Mouse (Mus musculus) hindbrain, embryonic 11.5 days (tissue): Measurements from ENCODE around the gene Ccdc14. TPM values are rescaled to one million over a fixed set of nuclear protein-coding genes. Genes with fewer than 3 reads are reported as not detected.
A peak's percentile ranks its signal among the peaks of the same experiment; 100 is the strongest.
"Not testable (repeated sequence)": the region's sequence is repeated elsewhere in the genome, so short reads cannot be mapped to it uniquely, and the experiment has no call there.

Source experiments
- ATAC-seq: fragments of 200-750 bp; cut with Nextera tagmentation; 2 replicates; pipeline ENCODE4 v1.8.0; 2017; ENCODE audit warnings: mild to moderate bottlenecking, moderate TSS enrichment, moderate library complexity; ENCODE audit not compliant: low FRiP score
- DNase-seq: peaks from one replicate; pipeline ENCODE4 v3.0.0-alpha.2; 2015; ENCODE audit warnings: low spot score
- H3K27ac ChIP-seq: fragments of 300-500 bp; sonication (generic); 2 replicates; pipeline ENCODE4 v1.5.1; 2014; ENCODE audit warnings: mild to moderate bottlenecking, low read depth, low read length
- H3K27me3 ChIP-seq: fragments of 300-500 bp; sonication (generic); 2 replicates; pipeline ENCODE4 v1.6.1; 2014; ENCODE audit warnings: mild to moderate bottlenecking, low read length, moderate library complexity, mixed read lengths; ENCODE audit not compliant: control insufficient read depth, insufficient read depth
- H3K36me3 ChIP-seq: fragments of 300-500 bp; sonication (generic); 2 replicates; pipeline ENCODE4 v1.6.1; 2014; ENCODE audit warnings: mild to moderate bottlenecking, low read length, moderate library complexity, mixed read lengths; ENCODE audit not compliant: control insufficient read depth, insufficient read depth
- H3K4me1 ChIP-seq: fragments of 300-500 bp; sonication (generic); replicated peaks from 2 replicates; pipeline ENCODE4 v1.6.1; 2014; ENCODE audit warnings: low read length, mixed read lengths; ENCODE audit not compliant: control insufficient read depth, insufficient read depth
- H3K4me2 ChIP-seq: fragments of 300-500 bp; sonication (generic); replicated peaks from 2 replicates; pipeline ENCODE4 v1.6.1; 2014; ENCODE audit warnings: mild to moderate bottlenecking, low read depth, low read length
- H3K4me3 ChIP-seq: fragments of 300-500 bp; sonication (generic); 2 replicates; pipeline ENCODE4 v1.5.1; 2014; ENCODE audit warnings: low read depth, low read length
- H3K9ac ChIP-seq: fragments of 300-500 bp; sonication (generic); 2 replicates; pipeline ENCODE4 v1.6.1; 2014; ENCODE audit warnings: low read depth, low read length
- H3K9me3 ChIP-seq: fragments of 300-500 bp; sonication (generic); 2 replicates; pipeline ENCODE4 v1.6.1; 2016; ENCODE audit warnings: low read length; ENCODE audit not compliant: control insufficient read depth
- whole genome bisulfite sequencing: fragments of 180-500 bp; shearing (Covaris S2); extraction: QIAGEN DNeasy Blood & Tissue Kit; methylation state at CpG from one replicate; pipeline ENCODE4 v1.1.7; 2014; 5-methylcytosine and 5-hydroxymethylcytosine counted together
- polyA plus RNA-seq: library from polyadenylated mRNA; unstranded; fragments of >200 nt; fragmentation: Nextera tagmentation; extraction: Ambion mirVana; gene quantifications from 2 replicates; pipeline ENCODE4 v1.2.1, GENCODE M21; 2014

Gene Ccdc14
- polyA plus RNA-seq, 1 experiment from 2014 or later = 11.3 TPM

DNA sequence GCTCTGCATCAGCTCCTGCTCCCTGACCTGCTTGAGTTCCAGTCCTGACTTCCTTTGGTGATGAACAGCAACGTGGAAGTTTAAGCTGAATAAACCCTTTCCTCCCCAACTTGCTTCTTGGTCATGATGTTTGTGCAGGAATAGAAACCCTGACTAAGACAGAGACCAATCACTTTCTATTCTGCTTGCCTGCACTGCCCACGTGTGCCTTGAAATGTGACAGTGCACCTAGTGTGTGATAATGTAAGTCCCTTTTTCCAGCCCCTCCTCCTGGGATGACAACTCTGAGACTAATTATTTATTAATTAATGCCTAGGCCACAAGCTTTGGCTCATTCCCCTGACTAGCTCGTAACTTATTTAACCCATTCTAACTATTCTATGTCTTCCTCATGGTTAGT, 8.3 kb downstream of the Ccdc14 start:
- DNase-seq, ATAC-seq, H3K36me3 ChIP-seq, H3K27ac ChIP-seq, H3K4me3 ChIP-seq, H3K4me2 ChIP-seq, H3K4me1 ChIP-seq, H3K27me3 ChIP-seq, H3K9ac ChIP-seq, H3K9me3 ChIP-seq: not testable (repeated sequence)
- 76% methylated on average over 3 of the region's 3 CpGs for WGBS

DNA sequence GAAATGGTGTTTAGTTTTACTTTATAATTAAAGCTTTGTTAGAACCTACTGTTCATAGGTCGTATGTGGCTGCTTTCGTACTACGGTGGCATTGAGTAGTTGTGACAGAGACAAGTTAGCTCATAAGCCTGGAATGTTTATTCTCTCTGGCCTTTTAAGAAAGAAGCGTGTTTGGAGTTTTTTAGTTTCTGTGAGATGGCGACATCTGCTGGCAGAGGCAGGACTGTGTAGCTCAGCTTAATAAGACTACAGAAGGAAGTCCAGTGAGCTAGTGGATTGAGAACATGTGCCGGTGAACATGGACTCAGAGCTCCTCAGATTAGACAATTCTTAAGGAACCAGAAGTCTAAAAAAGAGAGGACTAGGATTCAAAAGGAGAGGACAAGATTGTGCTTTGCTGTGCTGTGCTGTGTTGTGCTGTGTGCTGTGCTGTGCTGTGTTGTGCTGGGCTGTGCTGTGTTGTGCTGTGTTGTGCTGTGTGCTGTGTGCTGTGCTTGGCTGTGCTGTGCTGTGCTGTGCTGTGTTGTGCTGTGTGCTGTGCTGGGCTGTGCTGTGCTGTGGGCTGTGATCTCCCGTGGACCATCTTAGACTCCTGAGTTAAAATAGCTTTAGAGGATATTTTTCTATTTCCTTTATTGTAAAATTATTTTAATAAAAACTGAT, 9.9 kb downstream of the Ccdc14 start:
- Histone ChIP-seq H3K27ac (no peak overlapping the region), H3K9me3 (no peaks in the 10 kb centered on the region), H3K9ac (no peak overlapping the region), H3K27me3 (no peaks in the 10 kb centered on the region), H3K36me3 (no peaks in the 10 kb centered on the region), H3K4me2 (no peak overlapping the region), H3K4me3 (no peak overlapping the region), H3K4me1 (no peaks in the 10 kb centered on the region)
- no peak for ATAC-seq
- peak; percentile 82 for DNase-seq
- 42% methylated on average over 7 of the region's 7 CpGs for WGBS

DNA sequence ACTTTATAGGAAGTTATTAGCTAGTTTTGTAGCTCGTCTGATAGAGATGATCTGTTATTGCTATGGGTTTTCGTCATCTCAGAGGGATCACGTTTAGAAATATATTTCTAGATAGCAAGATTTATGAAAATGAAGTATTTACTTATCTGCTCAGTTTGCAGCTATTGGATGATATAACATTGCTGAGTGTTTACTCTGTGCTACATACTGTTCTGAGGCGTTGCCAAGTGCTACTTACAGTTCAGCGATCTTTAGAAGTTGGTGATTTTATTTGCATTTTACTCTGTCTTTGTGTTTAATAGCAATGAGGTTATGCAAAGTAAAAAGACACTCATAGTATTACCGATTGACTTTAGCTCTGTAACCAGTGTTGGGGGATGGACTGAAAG, 10.4 kb downstream of the Ccdc14 start:
- Histone ChIP-seq H3K9me3 (no peaks in the 10 kb centered on the region), H3K27ac (no peak overlapping the region), H3K9ac (no peak overlapping the region), H3K36me3 (peaks cover 2% of the 10 kb centered on the region; the same call in 1 of the 2 replicates), H3K27me3 (no peaks in the 10 kb centered on the region), H3K4me1 (no peaks in the 10 kb centered on the region), H3K4me3 (no peak overlapping the region), H3K4me2 (no peak overlapping the region)
- ATAC-seq (no peak), DNase-seq (no peak)
- 92% methylated on average over 6 of the region's 6 CpGs for WGBS

DNA sequence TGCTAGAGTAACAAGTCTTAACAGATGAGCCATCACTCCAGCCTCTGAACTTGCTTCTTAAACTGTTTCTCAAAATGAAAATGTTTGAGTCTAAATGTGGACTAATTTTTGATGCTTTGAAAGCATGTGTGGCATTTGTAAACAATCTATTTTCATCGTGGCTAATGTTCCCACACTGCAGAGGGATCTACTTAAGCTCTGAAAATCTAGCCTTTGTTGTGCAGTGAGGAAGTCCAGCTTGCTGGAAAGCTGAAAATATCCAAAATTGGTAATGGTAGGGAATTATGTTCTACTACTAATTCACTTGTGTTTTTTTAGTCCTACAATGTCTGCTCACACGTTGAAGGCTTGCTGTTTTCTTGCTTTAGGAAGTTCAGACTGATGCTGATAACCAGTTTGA, 15.6 kb downstream of the Ccdc14 start:
- Histone ChIP-seq H3K9me3 (no peaks in the 10 kb centered on the region), H3K4me3 (no peak overlapping the region), H3K27ac (no peak overlapping the region), H3K9ac (no peak overlapping the region), H3K4me2 (no peak overlapping the region), H3K36me3 (peaks cover 7% of the 10 kb centered on the region; the same call in 1 of the 2 replicates), H3K27me3 (no peaks in the 10 kb centered on the region), H3K4me1 (no peaks in the 10 kb centered on the region)
- DNase-seq (no peak), ATAC-seq (no peak)
- 91% methylated on average over 2 of the region's 2 CpGs for WGBS

DNA sequence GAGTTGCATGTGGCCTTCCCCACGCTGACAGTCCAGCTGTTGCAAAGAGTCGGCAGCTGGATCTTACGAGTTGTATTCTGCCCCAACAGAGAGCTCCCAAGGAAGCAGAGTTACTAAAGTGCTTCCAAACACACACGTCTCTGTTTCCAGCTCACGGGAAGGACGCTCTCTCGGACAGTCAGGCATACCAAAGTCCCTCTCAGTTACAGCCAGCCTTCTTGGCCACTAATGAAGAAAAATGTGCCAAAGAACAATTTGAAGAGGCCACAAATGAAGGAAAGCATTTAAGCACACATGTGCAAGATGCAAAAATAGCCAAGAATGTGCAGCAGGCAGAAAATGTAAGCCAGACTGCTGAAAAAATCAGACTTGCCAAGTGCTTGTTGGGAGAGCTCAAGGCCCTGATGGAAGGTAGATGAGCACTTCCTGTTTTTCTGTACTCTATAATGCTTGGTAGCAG, 16.1 kb downstream of the Ccdc14 start:
- no peak overlapping the region for H3K27ac ChIP-seq
- H3K4me1 ChIP-seq = no peaks in the 10 kb centered on the region
- 88% methylated on average over 7 of the region's 7 CpGs for WGBS
- no peaks in the 10 kb centered on the region for H3K9me3 ChIP-seq
- H3K4me3 ChIP-seq = no peak overlapping the region
- DNase-seq (no peak), ATAC-seq (no peak)
- no peak overlapping the region for H3K4me2 ChIP-seq
- H3K27me3 ChIP-seq = no peaks in the 10 kb centered on the region
- no peak overlapping the region for H3K9ac ChIP-seq
- peaks cover 7% of the 10 kb centered on the region; the same call in 1 of the 2 replicates for H3K36me3 ChIP-seq

DNA sequence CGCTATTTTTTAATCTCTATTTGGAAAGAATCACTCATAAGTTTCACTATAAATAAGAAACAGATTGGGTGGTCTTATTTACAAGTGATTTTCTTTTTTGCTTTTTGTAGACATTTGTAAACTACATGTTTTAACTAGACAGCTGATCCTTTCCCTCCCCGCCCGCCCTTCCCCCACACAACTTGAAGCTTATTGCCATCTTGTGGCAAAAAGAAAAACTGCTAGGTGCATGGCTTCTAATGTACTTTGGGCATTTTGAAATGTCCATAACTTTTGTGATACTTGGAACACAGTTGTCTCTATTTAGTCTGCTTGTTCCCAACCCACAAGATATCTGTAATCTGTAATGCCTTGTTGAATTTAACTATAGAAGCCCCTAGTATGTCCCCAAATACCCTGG, 21.1 kb downstream of the Ccdc14 start:
- H3K9ac ChIP-seq = no peak overlapping the region
- H3K27me3 ChIP-seq = no peaks in the 10 kb centered on the region
- no peak overlapping the region for H3K4me3 ChIP-seq
- no peaks in the 10 kb centered on the region for H3K9me3 ChIP-seq
- no peak overlapping the region for H3K27ac ChIP-seq
- H3K4me2 ChIP-seq = no peak overlapping the region
- no peak for ATAC-seq
- H3K4me1 ChIP-seq = no peaks in the 10 kb centered on the region
- H3K36me3 ChIP-seq = 0 out of 2 replicates have a peak, but pooled peaks cover 3% of the 10 kb centered on the region
- peak; percentile 28 for DNase-seq
- 84% methylated on average over 3 of the region's 3 CpGs for WGBS

DNA sequence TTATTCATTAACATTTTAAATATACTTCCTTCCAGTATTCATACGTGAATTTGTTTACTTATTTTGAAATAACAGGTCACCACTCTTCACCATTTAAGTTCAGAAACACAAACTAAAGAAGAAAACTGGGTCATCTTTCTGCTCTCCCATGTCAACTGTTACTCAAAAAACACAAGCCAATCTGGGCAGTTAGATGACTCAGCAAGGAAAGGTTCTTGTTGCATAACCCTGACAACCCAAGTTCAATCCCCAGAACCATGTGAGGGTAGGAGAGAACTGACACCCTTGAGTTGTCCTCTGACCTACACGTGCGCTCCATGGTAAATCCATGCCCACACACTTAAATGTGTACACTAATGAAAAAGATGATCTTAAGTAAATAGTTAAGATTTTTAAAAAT, 34.7 kb downstream of the Ccdc14 start:
- H3K27ac ChIP-seq = no peak overlapping the region
- WGBS = 94% methylated on average over 3 of the region's 3 CpGs
- DNase-seq (no peak), ATAC-seq (no peak)
- no peak overlapping the region for H3K4me2 ChIP-seq
- no peak overlapping the region for H3K4me3 ChIP-seq
- H3K9ac ChIP-seq = no peak overlapping the region
- H3K4me1 ChIP-seq = no peaks in the 10 kb centered on the region
- no peaks in the 10 kb centered on the region for H3K27me3 ChIP-seq
- H3K36me3 ChIP-seq = no peaks in the 10 kb centered on the region
- no peaks in the 10 kb centered on the region for H3K9me3 ChIP-seq

DNA sequence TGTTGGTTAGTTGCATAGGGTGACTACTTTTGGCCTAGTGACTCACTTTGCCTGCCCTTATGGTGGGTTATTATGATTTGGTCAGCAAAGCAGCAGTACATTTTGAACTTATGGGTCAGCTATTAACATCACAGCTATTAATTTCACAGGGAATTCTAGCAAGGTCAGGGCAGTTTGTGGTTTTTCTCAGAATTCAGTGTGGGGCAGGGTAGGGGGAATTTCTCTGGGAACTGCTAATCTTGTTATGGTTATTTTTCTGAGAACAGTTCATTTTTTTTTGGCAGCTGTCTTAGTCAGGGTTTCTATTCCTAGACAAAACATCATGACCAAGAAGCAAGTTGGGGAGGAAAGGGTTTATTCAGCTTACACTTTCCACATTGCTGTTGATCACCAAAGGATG, 38.2 kb downstream of the Ccdc14 start:
- DNase-seq, H3K4me3 ChIP-seq, ATAC-seq, H3K27me3 ChIP-seq, H3K27ac ChIP-seq, H3K9ac ChIP-seq, H3K4me2 ChIP-seq, H3K4me1 ChIP-seq, H3K36me3 ChIP-seq, H3K9me3 ChIP-seq: not testable (repeated sequence)

DNA sequence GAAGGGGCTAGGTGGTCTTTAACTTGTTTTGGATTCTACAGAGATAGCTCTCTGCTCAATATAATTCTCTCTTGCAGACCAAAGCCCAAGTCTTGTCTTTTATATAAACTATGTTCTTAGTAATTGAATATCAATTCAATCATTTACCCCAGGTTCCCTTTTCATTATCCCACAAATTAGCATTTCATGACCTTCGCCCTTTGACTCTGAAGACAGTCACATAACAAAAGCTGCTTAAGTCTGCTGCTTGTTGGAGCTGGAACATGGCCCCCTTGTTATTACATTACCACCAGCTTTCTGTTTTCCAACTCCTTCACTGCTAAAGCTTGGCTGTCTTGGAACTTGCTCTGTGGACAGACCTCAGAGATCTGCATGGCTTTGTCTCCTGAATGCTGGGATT, 39.0 kb downstream of the Ccdc14 start:
- DNase-seq = no peak
- H3K4me3 ChIP-seq = no peak overlapping the region
- H3K27me3 ChIP-seq = no peaks in the 10 kb centered on the region
- H3K9me3 ChIP-seq = no peaks in the 10 kb centered on the region
- H3K4me2 ChIP-seq = no peak overlapping the region
- H3K4me1 ChIP-seq = no peaks in the 10 kb centered on the region
- no peak overlapping the region for H3K27ac ChIP-seq
- H3K36me3 ChIP-seq = no peaks in the 10 kb centered on the region
- WGBS = 89% methylated on average over 1 of the region's 1 CpGs
- no peak overlapping the region for H3K9ac ChIP-seq
- ATAC-seq = no peak
